Mouse (Mus musculus) intestine, postnatal 0 days (tissue): ENCODE data around the gene Mpdz. TPM values are rescaled to one million over a fixed set of nuclear protein-coding genes. Genes with fewer than 3 reads are reported as not detected.

Experiments
- ATAC-seq: fragments of 200-750 bp; cut with Nextera tagmentation; 2 replicates; pipeline ENCODE4 v1.8.0; 2017; ENCODE audit warnings: mild to moderate bottlenecking, moderate TSS enrichment, moderate library complexity
- H3K27ac ChIP-seq: fragments of 300-500 bp; sonication (generic); 2 replicates; pipeline ENCODE4 v1.5.1; 2014; ENCODE audit warnings: mild to moderate bottlenecking, low read depth, low read length, moderate library complexity
- H3K27me3 ChIP-seq: fragments of 300-500 bp; sonication (generic); replicated peaks from 2 replicates; pipeline ENCODE4 v1.6.1; 2014; ENCODE audit warnings: low read length, mixed read lengths; ENCODE audit not compliant: control insufficient read depth, insufficient read depth
- H3K36me3 ChIP-seq: fragments of 300-500 bp; sonication (generic); 2 replicates; pipeline ENCODE4 v1.6.1; 2014; ENCODE audit warnings: mild to moderate bottlenecking, moderate library complexity; ENCODE audit not compliant: control insufficient read depth, insufficient read depth
- H3K4me1 ChIP-seq: fragments of 300-500 bp; sonication (generic); replicated peaks from 2 replicates; pipeline ENCODE4 v1.6.1; 2014; ENCODE audit warnings: antibody characterized with exemption, low read length, mixed read lengths; ENCODE audit not compliant: control insufficient read depth, insufficient read depth
- H3K4me2 ChIP-seq: fragments of 300-500 bp; sonication (generic); replicated peaks from 2 replicates; pipeline ENCODE4 v1.6.1; 2014; ENCODE audit warnings: low read depth, mild to moderate bottlenecking, moderate library complexity
- H3K4me3 ChIP-seq: fragments of 300-500 bp; sonication (generic); 2 replicates; pipeline ENCODE4 v1.5.1; 2014; ENCODE audit warnings: low read depth, low read length
- H3K9ac ChIP-seq: fragments of 300-500 bp; sonication (generic); 2 replicates; pipeline ENCODE4 v1.6.1; 2014; ENCODE audit warnings: mild to moderate bottlenecking, low read depth, low read length
- H3K9me3 ChIP-seq: fragments of 300-500 bp; sonication (generic); 2 replicates; pipeline ENCODE4 v1.6.1; 2016; ENCODE audit warnings: mixed run types; ENCODE audit not compliant: control insufficient read depth
- CTCF ChIP-seq: sonication (generic); IDR thresholded peaks from 2 replicates; pipeline ENCODE4 v1.5.1; 2016; ENCODE audit warnings: low read depth, mild to moderate bottlenecking, control low read depth, antibody characterized with exemption, moderate library complexity
- WGBS: fragments of 180-500 bp; shearing (Covaris S2); extraction: QIAGEN DNeasy Blood & Tissue Kit; methylation state at CpG from one replicate; pipeline ENCODE4 v1.1.7; 2014; 5-methylcytosine and 5-hydroxymethylcytosine counted together
- polyA plus RNA-seq: library from polyadenylated mRNA; unstranded; fragments of >200 nt; fragmentation: Nextera tagmentation; extraction: Ambion mirVana; gene quantifications from 2 replicates; pipeline ENCODE4 v1.2.1, GENCODE M21; 2015

The Mpdz gene
- polyA plus RNA-seq, 1 experiment from 2014 or later = 4.5 TPM

DNA sequence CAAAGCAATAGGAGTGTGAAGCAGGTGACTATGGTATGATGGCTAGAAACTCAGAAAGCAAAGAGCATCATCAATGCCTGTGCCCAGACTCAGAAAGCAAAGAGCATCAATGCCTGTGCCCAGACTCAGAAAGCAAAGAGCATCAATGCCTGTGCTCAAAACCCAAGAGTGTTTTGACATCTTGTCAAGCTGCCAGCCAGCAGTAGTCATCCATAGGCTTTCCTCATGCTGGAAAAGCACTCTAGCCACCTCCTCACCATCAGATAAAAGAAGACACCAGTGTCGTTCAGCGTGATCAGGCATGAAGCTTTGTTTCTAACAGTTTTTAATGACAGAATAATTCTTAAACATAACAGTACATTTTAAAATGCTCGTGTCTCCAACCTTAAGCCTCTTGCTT, 8.7 kb downstream of the Mpdz start:
- TF ChIP-seq CTCF = no peak
- Histone ChIP-seq H3K27ac (no peak overlapping the region), H3K4me3 (no peak overlapping the region), H3K9ac (no peak overlapping the region), H3K27me3 (no peaks in the 10 kb centered on the region), H3K9me3 (no peaks in the 10 kb centered on the region), H3K4me1 (no peaks in the 10 kb centered on the region), H3K36me3 (no peaks in the 10 kb centered on the region), H3K4me2 (no peak overlapping the region)
- WGBS = 90% methylated on average over 3 of the region's 3 CpGs
- ATAC-seq = no peak

DNA sequence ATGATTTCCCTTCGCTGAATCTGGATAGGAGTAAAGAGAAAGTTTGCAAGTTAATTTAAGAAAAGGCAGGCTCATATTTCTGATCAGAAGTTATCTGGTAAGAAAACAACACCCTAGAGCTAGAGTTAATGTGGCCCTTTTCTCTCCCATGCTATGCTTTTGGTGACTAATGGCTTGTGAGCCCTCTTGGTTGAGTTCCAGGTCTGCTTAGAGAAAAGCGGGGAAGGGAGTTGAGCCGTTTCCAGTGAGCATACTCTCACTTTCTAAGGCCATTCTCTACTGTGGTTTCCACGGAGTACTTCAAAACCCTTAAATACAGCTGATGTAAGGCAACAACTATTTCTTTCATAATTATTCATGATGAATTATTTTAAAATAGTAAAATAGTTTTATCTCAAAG, 11.8 kb downstream of the Mpdz start:
- WGBS = 73% methylated on average over 4 of the region's 4 CpGs
- ATAC-seq = no peak
- TF ChIP-seq CTCF = no peak

GRCm38 (mm10) chr4:81430105-81430504, 12.5 kb downstream of the Mpdz start:
- no peaks in the 10 kb centered on the region for H3K9me3 ChIP-seq
- no peaks in the 10 kb centered on the region for H3K27me3 ChIP-seq
- ATAC-seq = no peak
- H3K4me1 ChIP-seq = no peaks in the 10 kb centered on the region
- H3K36me3 ChIP-seq = no peaks in the 10 kb centered on the region
- 72% methylated on average over 3 of the region's 3 CpGs for WGBS
- no peak overlapping the region for H3K9ac ChIP-seq
- no peak overlapping the region for H3K4me3 ChIP-seq
- no peak for TF ChIP-seq CTCF
- no peak overlapping the region for H3K4me2 ChIP-seq
- no peak overlapping the region for H3K27ac ChIP-seq

More for the DNA sequence above, 11.8 kb downstream of the Mpdz start:
- Histone ChIP-seq H3K27me3 (no peaks in the 10 kb centered on the region), H3K4me2 (no peak overlapping the region), H3K9ac (no peak overlapping the region), H3K4me1 (no peaks in the 10 kb centered on the region), H3K36me3 (no peaks in the 10 kb centered on the region), H3K9me3 (no peaks in the 10 kb centered on the region), H3K27ac (no peak overlapping the region), H3K4me3 (no peak overlapping the region)

- 51% methylated on average over 2 of the region's 2 CpGs for WGBS
These were observed 12.9 kb downstream of the Mpdz start for GRCm38 (mm10) chr4:81429670-81430069.

DNA sequence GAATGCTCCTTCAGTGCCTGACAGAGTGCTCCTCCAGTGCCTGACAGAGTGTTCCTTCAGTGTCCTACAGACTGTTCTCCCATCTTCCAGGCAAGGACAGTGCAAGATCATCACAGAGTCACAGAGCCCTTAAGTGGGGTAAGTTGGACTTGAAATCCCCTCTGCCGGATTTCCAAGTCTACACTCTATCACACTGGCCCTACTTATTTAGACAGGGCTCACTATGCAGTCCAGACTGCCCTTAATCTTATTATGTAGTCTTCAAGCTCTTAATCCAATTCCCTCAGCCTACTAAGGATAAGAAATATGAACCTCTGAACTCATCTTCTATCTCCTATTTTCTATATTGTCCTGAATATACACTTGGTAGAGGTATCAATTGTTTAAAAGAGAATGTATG, 19.1 kb downstream of the Mpdz start:
- 80% methylated on average over 1 of the region's 1 CpGs for WGBS
- Histone ChIP-seq H3K36me3 (no peaks in the 10 kb centered on the region), H3K4me3 (no peak overlapping the region), H3K9ac (no peak overlapping the region), H3K4me2 (no peak overlapping the region), H3K4me1 (no peaks in the 10 kb centered on the region), H3K27me3 (no peaks in the 10 kb centered on the region), H3K27ac (no peak overlapping the region), H3K9me3 (no peaks in the 10 kb centered on the region)
- ATAC-seq = no peak
- TF ChIP-seq CTCF = no peak

More at GRCm38 (mm10) chr4:81429670-81430069, 12.9 kb downstream of the Mpdz start:
- H3K9me3 ChIP-seq = no peaks in the 10 kb centered on the region
- H3K27ac ChIP-seq = no peak overlapping the region
- ATAC-seq = no peak
- H3K4me3 ChIP-seq = no peak overlapping the region
- no peak overlapping the region for H3K9ac ChIP-seq
- no peak for TF ChIP-seq CTCF
- H3K4me2 ChIP-seq = no peak overlapping the region
- H3K27me3 ChIP-seq = no peaks in the 10 kb centered on the region
- H3K4me1 ChIP-seq = no peaks in the 10 kb centered on the region
- H3K36me3 ChIP-seq = no peaks in the 10 kb centered on the region

- no peak for TF ChIP-seq CTCF
- Histone ChIP-seq H3K36me3 (no peaks in the 10 kb centered on the region), H3K4me1 (no peaks in the 10 kb centered on the region), H3K27me3 (no peaks in the 10 kb centered on the region), H3K9me3 (no peaks in the 10 kb centered on the region), H3K4me3 (no peak overlapping the region), H3K9ac (no peak overlapping the region), H3K4me2 (no peak overlapping the region), H3K27ac (no peak overlapping the region)
- whole genome bisulfite sequencing = 75% methylated on average over 2 of the region's 2 CpGs
- no peak for ATAC-seq
These were observed 21.0 kb downstream of the Mpdz start for GRCm38 (mm10) chr4:81421621-81422020.
